Comparison of ENCODE assay signal across 8 mouse cellular contexts in genomic region chr1:171149974-171150760, GRCm38 (mm10). TPM values are rescaled to one million over a fixed set of nuclear protein-coding genes. Genes with fewer than 3 reads are reported as not detected.
DNase-seq lines count a peak whose midpoint lies in the region; ATAC-seq and TF ChIP-seq lines count a peak whose summit lies in the region.

Sdhc (minus strand) TSS chr1:171150603.
Mpz (plus strand) TSS chr1:171150711.

- in situ Hi-C loops in ES-E14 (cut with MboI; ENCODE audit: low sequenced_read_pairs in 2 of 2, unreplicated experiment in 2 of 2) = no loop called here

- peak within 1 kb of the TSS; percentile 84 for H3K9ac ChIP-seq in ES-E14 (ENCODE audit: insufficient read depth, low read depth, low read length, poor library complexity, severe bottlenecking)
- H3K9ac ChIP-seq in forebrain, embryonic 15.5 days (replicated peaks) = peak within 1 kb of the TSS; percentile 77

- no peaks in the 10 kb centered on the region for H3K9me3 ChIP-seq in ES-E14 (ENCODE audit: control insufficient read depth, insufficient read depth, low read depth, low read length)
- H3K9me3 ChIP-seq in forebrain, embryonic 15.5 days = no peaks in the 10 kb centered on the region

- under 1% methylated on average over 34 of the region's 34 CpGs for WGBS in forebrain, embryonic 15.5 days
- 1% methylated on average over 34 of the region's 34 CpGs for WGBS in lung, adult 2 months

- no peak for TF ChIP-seq CTCF in lung, adult 2 months (IDR thresholded peaks at IDR 0.05; ENCODE audit: insufficient read depth, low read length)

- peaks cover 2% of the 10 kb centered on the region; the same call in 1 of the 2 replicates for H3K36me3 ChIP-seq in ES-E14 (ENCODE audit: control insufficient read depth, insufficient read depth, low read length, poor library complexity, severe bottlenecking)
- peaks cover 3% of the 10 kb centered on the region; the same call in 1 of the 2 replicates for H3K36me3 ChIP-seq in forebrain, embryonic 15.5 days

- peak within 1 kb of the TSS; percentile 84 for H3K4me2 ChIP-seq in forebrain, embryonic 15.5 days (replicated peaks)

- intact Hi-C loops in heart, postnatal 25 days (cut with DNase I) = loop anchor here (5.0 kb wide), 1 partner anchor 33 kb away; no protein-coding TSS in a partner anchor

- H3K27ac ChIP-seq in ES-E14 (ENCODE audit: insufficient read depth, low read depth, low read length, poor library complexity, severe bottlenecking) = peak within 1 kb of the TSS; percentile 34; the same call in 1 of the 2 replicates
- peak within 1 kb of the TSS; percentile 80 for H3K27ac ChIP-seq in forebrain, embryonic 15.5 days (replicated peaks)

- TF ChIP-seq POLR2A in lung, adult 2 months (IDR thresholded peaks at IDR 0.05; ENCODE audit: borderline replicate concordance, extremely low read depth, low read depth, low read length) = peak; percentile 97

- peak; percentile 90 for DNase-seq in ES-E14 (ENCODE audit: low read depth, low spot score)
- DNase-seq in cerebellum, adult 11-12 months = peak; percentile 94
- DNase-seq in heart, postnatal 25 days (ENCODE audit: low spot score) = peak; percentile 92
- peak; percentile 92 to 95 for DNase-seq in layer of hippocampus, adult 18-20 months (ENCODE audit: low spot score in 2 of 2)
- peak; percentile 98 for DNase-seq in lung, adult 2 months
- peak; percentile 89 to 92 for DNase-seq in thymus, adult 18-20 months

- H3K4me1 ChIP-seq in ES-E14 (ENCODE audit: control insufficient read depth in 2 of 2, insufficient read depth in 2 of 2, low read length in 2 of 2, poor library complexity in 1 of 2) = peaks cover under 1 to 3% of the 10 kb centered on the region in 2 experiments; a peak in 2 of 4 replicates
- peaks cover 18% of the 10 kb centered on the region for H3K4me1 ChIP-seq in forebrain, embryonic 15.5 days
- H3K4me1 ChIP-seq in lung, adult 2 months (ENCODE audit: control insufficient read depth, insufficient read depth, low read length) = peaks cover 3% of the 10 kb centered on the region

- H3K27me3 ChIP-seq in forebrain, embryonic 15.5 days = no peaks in the 10 kb centered on the region; the same call in 1 of the 2 replicates

- peak; percentile 98 for ATAC-seq in forebrain, embryonic 15.5 days (replicated peaks)
- peak; percentile 99 for ATAC-seq in neutrophil, adult 5-6 weeks (ENCODE audit: extremely low read depth, insufficient number of reproducible peaks, low FRiP score, poor library complexity, severe bottlenecking)

- peak within 1 kb of the TSS; percentile 80 to 100 for H3K4me3 ChIP-seq in ES-E14 (ENCODE audit: insufficient read depth in 1 of 2, low read depth in 1 of 2, low read length in 2 of 2, poor library complexity in 1 of 2, severe bottlenecking in 1 of 2)
- peak within 1 kb of the TSS; percentile 79 for H3K4me3 ChIP-seq in forebrain, embryonic 15.5 days
- peak within 1 kb of the TSS; percentile 90 for H3K4me3 ChIP-seq in lung, adult 2 months (replicated peaks; ENCODE audit: extremely low read depth, low read depth, low read length)

TF ChIP-seq in ES-E14, 5 proteins besides CTCF, POLR2A, EP300 and RAD21:
- TF ChIP-seq HCFC1 (IDR thresholded peaks at IDR 0.05; ENCODE audit: borderline replicate concordance, insufficient read depth, low read length) (peak; percentile 39; the same call in 1 of the 2 replicates), MAFK (IDR thresholded peaks at IDR 0.05; ENCODE audit: insufficient read depth, low read depth, low read length) (no peak)

RNA-seq across cellular contexts. Expression of gene Sdhc, which starts in this region (rescaled TPM):
- 55.0 and 57.9 TPM in 2 replicates for total RNA-seq in ES-E14 (2012; rRNA removed)
- polyA plus RNA-seq in forebrain, embryonic 15.5 days (2015; fragmentation: Nextera tagmentation; extraction: Ambion mirVana) = 211 and 213 TPM in 2 replicates
- 1,000 to 10,000 TPM; 1,121 to 1,186 TPM for total RNA-seq in heart, postnatal 25 days (2021)
- total RNA-seq in layer of hippocampus, adult 18-20 months (2021) = 100 to 1,000 TPM; 181 to 187 TPM
- 136 and 191 TPM in 2 replicates for polyA plus RNA-seq in lung, adult 2 months (2012; rRNA removed)
- total RNA-seq in neutrophil, adult 5-6 weeks (2017) = 16.3 and 16.9 TPM in 2 replicates

RNA-seq across cellular contexts. Expression of gene Mpz, which starts in this region (rescaled TPM):
- total RNA-seq in ES-E14 (2012; rRNA removed) = 0.36 TPM in 1 of 2 replicates, not detected in the other
- polyA plus RNA-seq in forebrain, embryonic 15.5 days (2015; fragmentation: Nextera tagmentation; extraction: Ambion mirVana) = 0.23 TPM in 1 of 2 replicates, not detected in the other
- 1 to 10 TPM in 1 of 2 experiments, under 1 TPM in 1; 0.29 to 6.7 TPM for total RNA-seq in heart, postnatal 25 days (2021)
- not detected for total RNA-seq in layer of hippocampus, adult 18-20 months (2021)
- 15.9 and 24.9 TPM in 2 replicates for polyA plus RNA-seq in lung, adult 2 months (2012; rRNA removed)
- total RNA-seq in neutrophil, adult 5-6 weeks (2017) = not detected in 2 replicates

Comparison
In these comparisons a context has a peak if more than half of its experiments do, and no peak if none do; other contexts are left out.
1. Peak in every context shown above with its lines: DNase-seq, ATAC-seq, H3K4me3 ChIP-seq and H3K27ac ChIP-seq.
2. RNA of gene Sdhc (total RNA-seq): 1,121 to 1,186 TPM in heart, postnatal 25 days; 181 to 187 TPM in layer of hippocampus, adult 18-20 months, 55.0 to 57.9 TPM in ES-E14 and 16.3 to 16.9 TPM in neutrophil, adult 5-6 weeks; every median in the first group is over 4 times any median in the second.
3. RNA of gene Mpz (polyA plus RNA-seq): 15.9 to 24.9 TPM in lung, adult 2 months; 0.23 TPM in forebrain, embryonic 15.5 days; every median in the first group is over 10 times any median in the second.